Mouse (Mus musculus) spleen, adult 2 months (tissue): ENCODE data around the gene Myo9a. TPM values are rescaled to one million over a fixed set of nuclear protein-coding genes. Genes with fewer than 3 reads are reported as not detected.

Experiments used
- DNase-seq, 2 experiments: peaks; one replicate each; pipeline versions ENCODE4 v3.0.0 to v3.0.0-alpha.2; 2012 to 2021; ENCODE audit warnings: low spot score in 2 of 2, low read depth in 1 of 2
- H3K27ac ChIP-seq: fragments of 200-500 bp; 2 replicates; pipeline ENCODE4 v1.5.1; 2012; ENCODE audit warnings: low read length, inconsistent platforms; ENCODE audit not compliant: insufficient read depth
- H3K27me3 ChIP-seq: fragments of 200-500 bp; 2 replicates; pipeline ENCODE4 v1.6.1; 2012; ENCODE audit warnings: mild to moderate bottlenecking, moderate library complexity, low read length, inconsistent platforms; ENCODE audit not compliant: control insufficient read depth, insufficient read depth
- H3K36me3 ChIP-seq: fragments of 200-500 bp; 2 replicates; pipeline ENCODE4 v1.6.1; 2012; ENCODE audit warnings: mild to moderate bottlenecking, low read length, inconsistent platforms; ENCODE audit not compliant: control insufficient read depth, insufficient read depth
- H3K4me1 ChIP-seq: fragments of 200-500 bp; 2 replicates; pipeline ENCODE4 v1.6.1; 2011; ENCODE audit warnings: inconsistent platforms; ENCODE audit not compliant: control insufficient read depth, insufficient read depth, insufficient read length
- H3K4me3 ChIP-seq: fragments of 200-500 bp; 2 replicates; pipeline ENCODE4 v1.5.1; 2011; ENCODE audit warnings: mild to moderate bottlenecking, inconsistent platforms; ENCODE audit not compliant: insufficient read depth, insufficient read length; ENCODE audit errors: extremely low read depth
- CTCF ChIP-seq: fragments of 200-500 bp; IDR thresholded peaks from 2 replicates; pipeline ENCODE4 v1.5.1; 2011; ENCODE audit warnings: mild to moderate bottlenecking, inconsistent platforms; ENCODE audit not compliant: insufficient read depth, insufficient read length, insufficient replicate concordance; ENCODE audit errors: extremely low read depth
- POLR2A ChIP-seq: fragments of 200-500 bp; IDR thresholded peaks from 2 replicates; pipeline ENCODE4 v1.6.1; 2011; ENCODE audit warnings: low read depth, low read length, inconsistent platforms
- WGBS: fragments of 180-500 bp; shearing (Covaris S2); methylation state at CpG from one replicate; pipeline ENCODE4 v1.1.7; 2018; 5-methylcytosine and 5-hydroxymethylcytosine counted together
- polyA plus RNA-seq: library from polyadenylated mRNA; depleted of rRNA; stranded (reverse); fragments of >200 nt; gene quantifications from 2 replicates; pipeline ENCODE4 v1.2.3, GENCODE M21; 2012; rRNA removed

Myo9a gene
- 2.2 and 2.6 TPM in 2 replicates for polyA plus RNA-seq

GRCm38 (mm10) chr9:59750267-59751065 lies at the start of gene Myo9a, which contains the start of gene Senp8:
Gene Myo9a, plus strand, starts transcription at chr9:59750896.
Gene Senp8, minus strand, starts transcription at chr9:59750710.
- Histone ChIP-seq H3K27ac (peak within 1 kb of the TSS; percentile 95), H3K27me3 (no peaks in the 10 kb centered on the region), H3K4me3 (peak within 1 kb of the TSS; percentile 96), H3K4me1 (no peaks in the 10 kb centered on the region), H3K36me3 (no peaks in the 10 kb centered on the region)
- WGBS = 1% methylated on average over 58 of the region's 59 CpGs
- DNase-seq = peak; percentile 96 to 99
- TF ChIP-seq CTCF = no peak
- peak; percentile 64 for TF ChIP-seq POLR2A

- DNase-seq = no peak
- WGBS = 92% methylated on average over 7 of the region's 7 CpGs
- TF ChIP-seq CTCF (no peak), POLR2A (no peak)
- Histone ChIP-seq H3K4me1 (no peaks in the 10 kb centered on the region), H3K27ac (no peak overlapping the region), H3K4me3 (no peak overlapping the region), H3K27me3 (no peaks in the 10 kb centered on the region), H3K36me3 (no peaks in the 10 kb centered on the region)
Observed at GRCm38 (mm10) chr9:59701094-59701493, 49.6 kb upstream of the Myo9a start.

GRCm38 (mm10) chr9:59703099-59703498 lies 47.6 kb upstream of the Myo9a start:
- Histone ChIP-seq H3K36me3 (no peaks in the 10 kb centered on the region), H3K27me3 (no peaks in the 10 kb centered on the region), H3K4me3 (no peak overlapping the region), H3K4me1 (no peaks in the 10 kb centered on the region), H3K27ac (no peak overlapping the region)
- no peak for DNase-seq
- WGBS = 89% methylated on average over 6 of the region's 6 CpGs
- TF ChIP-seq POLR2A (no peak), CTCF (no peak)

- H3K4me3 ChIP-seq = no peak overlapping the region
- no peak for TF ChIP-seq CTCF
- no peak for TF ChIP-seq POLR2A
- no peaks in the 10 kb centered on the region for H3K4me1 ChIP-seq
- WGBS = 51% methylated on average over 10 of the region's 10 CpGs
- no peaks in the 10 kb centered on the region for H3K27me3 ChIP-seq
- H3K36me3 ChIP-seq = no peaks in the 10 kb centered on the region
- DNase-seq = no peak
- H3K27ac ChIP-seq = no peak overlapping the region
Observed at GRCm38 (mm10) chr9:59706850-59707825, 43.6 kb upstream of the Myo9a start.

- H3K4me3 ChIP-seq = no peak overlapping the region
- H3K4me1 ChIP-seq = no peaks in the 10 kb centered on the region
- 84% methylated on average over 3 of the region's 3 CpGs for WGBS
- H3K27me3 ChIP-seq = no peaks in the 10 kb centered on the region
- no peak for TF ChIP-seq POLR2A
- TF ChIP-seq CTCF = no peak
- DNase-seq = no peak
- no peak overlapping the region for H3K27ac ChIP-seq
- no peaks in the 10 kb centered on the region for H3K36me3 ChIP-seq
Observed at GRCm38 (mm10) chr9:59709225-59709624, 41.5 kb upstream of the Myo9a start.

GRCm38 (mm10) chr9:59716275-59716898 lies 34.3 kb upstream of the Myo9a start:
- TF ChIP-seq CTCF = no peak
- no peak for TF ChIP-seq POLR2A
- Histone ChIP-seq H3K4me3 (no peak overlapping the region), H3K27ac (no peak overlapping the region), H3K4me1 (no peaks in the 10 kb centered on the region), H3K27me3 (no peaks in the 10 kb centered on the region), H3K36me3 (no peaks in the 10 kb centered on the region)
- 82% methylated on average over 7 of the region's 7 CpGs for WGBS
- DNase-seq = no peak
